Mouse (Mus musculus) hindbrain, postnatal 0 days (tissue): Measurements from ENCODE around the gene Zzef1. TPM values are rescaled to one million over a fixed set of nuclear protein-coding genes. Genes with fewer than 3 reads are reported as not detected.
A peak's percentile ranks its signal among the peaks of the same experiment; 100 is the strongest.

Experiments used
- ATAC-seq: fragments of 200-750 bp; cut with Nextera tagmentation; 2 replicates; pipeline ENCODE4 v1.8.0; 2017; ENCODE audit warnings: mild to moderate bottlenecking, moderate TSS enrichment, moderate library complexity
- DNase-seq: peaks from one replicate; pipeline ENCODE4 v3.0.0-alpha.2; 2015; ENCODE audit warnings: low spot score
- H3K27ac ChIP-seq: fragments of 300-500 bp; sonication (generic); 2 replicates; pipeline ENCODE4 v1.5.1; 2014; ENCODE audit warnings: mild to moderate bottlenecking
- H3K27me3 ChIP-seq: fragments of 300-500 bp; sonication (generic); 2 replicates; pipeline ENCODE4 v1.6.1; 2014; ENCODE audit warnings: low read length, mixed read lengths; ENCODE audit not compliant: insufficient read depth
- H3K36me3 ChIP-seq: fragments of 300-500 bp; sonication (generic); 2 replicates; pipeline ENCODE4 v1.6.1; 2014; ENCODE audit warnings: low read length, mixed read lengths; ENCODE audit not compliant: insufficient read depth
- H3K4me1 ChIP-seq: fragments of 300-500 bp; sonication (generic); 2 replicates; pipeline ENCODE4 v1.6.1; 2014; ENCODE audit warnings: antibody characterized with exemption, low read length, mixed read lengths; ENCODE audit not compliant: insufficient read depth
- H3K4me2 ChIP-seq: fragments of 300-500 bp; sonication (generic); 2 replicates; pipeline ENCODE4 v1.6.1; 2014; ENCODE audit warnings: low read depth, mild to moderate bottlenecking, low read length, moderate library complexity, mixed read lengths
- H3K4me3 ChIP-seq: fragments of 300-500 bp; sonication (generic); 2 replicates; pipeline ENCODE4 v1.5.1; 2014; ENCODE audit warnings: low read length
- H3K9ac ChIP-seq: fragments of 300-500 bp; sonication (generic); replicated peaks from 2 replicates; pipeline ENCODE4 v1.6.1; 2014; ENCODE audit warnings: mild to moderate bottlenecking, low read length, moderate library complexity, mixed read lengths
- H3K9me3 ChIP-seq: fragments of 300-500 bp; sonication (generic); 2 replicates; pipeline ENCODE4 v1.6.1; 2016; ENCODE audit warnings: low read length, mixed read lengths
- CTCF ChIP-seq: IDR thresholded peaks from 2 replicates; pipeline ENCODE4 v1.5.1; 2016; ENCODE audit warnings: antibody characterized with exemption, control low read depth, low read depth
- WGBS: fragments of 180-500 bp; shearing (Covaris S2); extraction: QIAGEN DNeasy Blood & Tissue Kit; methylation state at CpG from one replicate; pipeline ENCODE4 v1.1.7; 2014; 5-methylcytosine and 5-hydroxymethylcytosine counted together
- polyA plus RNA-seq: library from polyadenylated mRNA; unstranded; fragments of >200 nt; fragmentation: Nextera tagmentation; extraction: Ambion mirVana; gene quantifications from 2 replicates; pipeline ENCODE4 v1.2.1, GENCODE M21; 2015
- total RNA-seq: library from RNA; depleted of rRNA; stranded (reverse); fragments of >200 nt; gene quantifications from 2 replicates; pipeline ENCODE4 v1.2.3, GENCODE M21; 2014

Gene Zzef1
- total and polyA plus RNA-seq, 2 experiments from 2014 or later: 9.4 to 43.2 TPM

DNA sequence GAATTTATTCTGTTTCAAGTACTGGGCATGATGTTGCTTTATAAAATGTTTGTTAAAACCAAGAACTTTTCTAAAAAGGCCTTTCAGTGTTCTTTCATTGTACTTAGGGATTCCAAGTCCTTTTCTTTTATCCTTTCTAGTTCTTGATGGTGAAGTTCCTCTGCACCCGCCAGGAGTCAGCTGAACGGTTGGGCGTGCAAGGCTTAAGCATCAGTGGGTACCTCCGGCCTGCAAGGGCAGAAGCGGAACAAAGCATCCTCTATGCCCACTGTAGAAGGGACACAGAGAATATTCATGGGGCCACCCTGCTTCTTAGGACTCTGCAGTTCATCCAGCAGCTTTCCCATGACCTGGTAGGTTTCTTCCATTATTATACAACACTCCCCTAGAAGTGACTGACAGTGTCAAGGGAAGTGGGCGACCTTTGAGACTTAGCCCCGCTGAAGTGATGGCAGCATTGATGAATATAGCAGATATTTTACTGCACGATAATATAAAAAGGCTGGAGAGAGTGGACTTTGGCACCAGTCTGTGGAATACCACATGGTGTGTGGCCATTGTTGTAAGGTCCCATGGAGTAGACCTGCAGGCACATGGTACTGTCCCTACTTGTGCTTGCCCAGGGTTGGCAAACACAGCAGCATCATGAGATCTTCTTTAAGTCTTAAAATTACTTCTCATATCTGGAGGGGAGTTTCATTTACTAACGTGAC, 54.5 kb downstream of the Zzef1 start:
- H3K9me3 ChIP-seq: no peaks in the 10 kb centered on the region
- H3K4me1 ChIP-seq: no peaks in the 10 kb centered on the region
- H3K36me3 ChIP-seq: peaks cover 55% of the 10 kb centered on the region
- H3K9ac ChIP-seq: no peak overlapping the region
- ATAC-seq (peak; percentile 83), DNase-seq (peak; percentile 26)
- H3K27me3 ChIP-seq: no peaks in the 10 kb centered on the region
- WGBS: 62% methylated on average over 9 of the region's 9 CpGs
- no peak for TF ChIP-seq CTCF
- H3K27ac ChIP-seq: peak overlapping the region; percentile 48; the same call in 1 of the 2 replicates
- no peak overlapping the region for H3K4me2 ChIP-seq
- no peak overlapping the region for H3K4me3 ChIP-seq

DNA sequence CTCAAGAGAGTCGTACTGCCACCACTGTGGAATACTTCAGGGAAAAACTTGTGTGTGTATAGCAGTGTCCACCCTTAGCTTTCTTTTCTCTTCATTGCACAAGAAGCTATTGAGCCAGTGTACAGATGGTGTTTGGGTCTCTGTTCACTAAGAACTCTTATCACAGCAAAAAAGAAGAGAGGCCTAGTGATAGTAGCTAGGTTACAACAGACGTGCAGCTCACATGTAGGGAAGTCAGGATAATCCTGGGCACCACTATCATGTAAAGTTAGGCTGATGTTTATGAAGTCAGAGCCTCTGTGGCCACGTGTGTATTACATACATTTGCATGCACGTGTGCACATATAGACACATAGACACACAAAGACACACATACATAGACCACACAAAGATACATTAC, 55.2 kb downstream of the Zzef1 start:
- ATAC-seq (no peak), DNase-seq (no peak)
- Histone ChIP-seq H3K9me3 (no peaks in the 10 kb centered on the region), H3K4me3 (no peak overlapping the region), H3K27me3 (no peaks in the 10 kb centered on the region), H3K36me3 (peaks cover 53% of the 10 kb centered on the region), H3K4me2 (no peak overlapping the region), H3K27ac (no peak overlapping the region), H3K9ac (no peak overlapping the region), H3K4me1 (no peaks in the 10 kb centered on the region)
- TF ChIP-seq CTCF: no peak
- 86% methylated on average over 4 of the region's 4 CpGs for WGBS

DNA sequence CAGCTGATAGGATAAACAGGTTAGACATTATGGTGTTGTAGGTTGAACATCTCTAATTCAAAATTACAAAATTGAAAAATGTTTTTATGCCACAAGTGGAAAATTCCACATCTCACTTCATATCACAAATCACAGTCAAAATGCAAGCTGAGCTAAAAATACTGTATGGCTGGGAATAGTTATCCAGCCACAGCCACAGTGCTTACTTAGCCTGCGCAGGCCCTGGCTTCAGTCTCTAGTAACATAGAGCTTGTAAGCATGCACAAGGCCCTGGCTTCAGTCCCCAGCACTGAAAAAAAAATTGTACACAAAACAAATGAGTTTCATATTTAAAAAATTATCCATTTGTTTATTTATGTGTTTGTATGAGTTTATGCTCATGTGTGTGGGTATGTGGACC, 56.1 kb downstream of the Zzef1 start:
- H3K4me2 ChIP-seq: no peak overlapping the region
- no peaks in the 10 kb centered on the region for H3K9me3 ChIP-seq
- no peaks in the 10 kb centered on the region for H3K4me1 ChIP-seq
- no peak for TF ChIP-seq CTCF
- no peak overlapping the region for H3K9ac ChIP-seq
- no peaks in the 10 kb centered on the region for H3K27me3 ChIP-seq
- DNase-seq (no peak), ATAC-seq (no peak)
- H3K36me3 ChIP-seq: peaks cover 54% of the 10 kb centered on the region
- no peak overlapping the region for H3K27ac ChIP-seq
- no peak overlapping the region for H3K4me3 ChIP-seq
- 100% methylated on average over 1 of the region's 1 CpGs for WGBS

DNA sequence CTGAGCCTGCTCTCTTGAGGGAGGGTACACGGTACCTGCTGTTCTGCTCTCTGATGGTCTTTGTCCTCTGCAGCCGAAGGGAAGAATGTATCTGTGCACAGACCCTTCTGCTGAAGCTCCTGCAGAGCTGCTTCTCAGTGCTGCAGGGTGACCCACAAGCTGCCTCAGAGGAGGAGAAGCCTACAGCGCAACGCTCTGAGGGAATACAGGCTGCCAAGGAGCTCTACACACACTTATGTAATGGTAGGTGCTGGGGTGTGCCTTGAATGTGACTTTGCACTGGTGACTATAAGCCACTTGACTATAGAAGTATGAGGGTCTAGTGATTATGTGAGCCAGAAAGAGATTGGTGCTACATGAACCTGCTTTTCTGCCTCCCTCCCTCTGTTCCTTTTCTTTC, 57.1 kb downstream of the Zzef1 start:
- ATAC-seq (no peak), DNase-seq (no peak)
- Histone ChIP-seq H3K4me3 (no peak overlapping the region), H3K36me3 (peaks cover 51% of the 10 kb centered on the region), H3K4me1 (no peaks in the 10 kb centered on the region), H3K9me3 (no peaks in the 10 kb centered on the region), H3K27ac (no peak overlapping the region), H3K9ac (no peak overlapping the region), H3K27me3 (no peaks in the 10 kb centered on the region), H3K4me2 (no peak overlapping the region)
- WGBS: 74% methylated on average over 4 of the region's 4 CpGs
- no peak for TF ChIP-seq CTCF

DNA sequence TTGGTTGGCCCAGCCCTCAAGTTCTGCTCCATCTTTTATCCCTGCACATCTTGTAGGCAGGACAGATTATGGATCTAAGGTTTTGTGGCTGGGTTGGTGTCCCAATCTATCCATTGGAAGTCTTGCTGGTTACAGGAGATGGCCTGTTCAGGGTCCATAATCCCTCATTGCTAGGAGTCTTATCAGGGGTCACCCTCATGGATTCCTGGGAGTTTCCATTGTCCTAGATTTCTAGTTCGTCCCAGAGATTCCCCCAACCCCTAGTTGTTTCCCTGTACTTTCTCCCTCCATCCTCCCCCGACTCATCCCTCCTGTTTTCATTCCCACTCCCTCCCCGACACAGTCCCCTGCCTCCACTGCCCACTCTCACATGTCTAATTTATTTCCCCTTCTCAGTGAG, 58.2 kb downstream of the Zzef1 start:
- H3K4me2 ChIP-seq: no peak overlapping the region
- H3K36me3 ChIP-seq: peaks cover 44% of the 10 kb centered on the region
- DNase-seq (no peak), ATAC-seq (no peak)
- no peaks in the 10 kb centered on the region for H3K27me3 ChIP-seq
- no peak for TF ChIP-seq CTCF
- WGBS: 84% methylated on average over 3 of the region's 3 CpGs
- H3K4me3 ChIP-seq: no peak overlapping the region
- no peaks in the 10 kb centered on the region for H3K9me3 ChIP-seq
- no peaks in the 10 kb centered on the region for H3K4me1 ChIP-seq
- H3K9ac ChIP-seq: no peak overlapping the region
- no peak overlapping the region for H3K27ac ChIP-seq

DNA sequence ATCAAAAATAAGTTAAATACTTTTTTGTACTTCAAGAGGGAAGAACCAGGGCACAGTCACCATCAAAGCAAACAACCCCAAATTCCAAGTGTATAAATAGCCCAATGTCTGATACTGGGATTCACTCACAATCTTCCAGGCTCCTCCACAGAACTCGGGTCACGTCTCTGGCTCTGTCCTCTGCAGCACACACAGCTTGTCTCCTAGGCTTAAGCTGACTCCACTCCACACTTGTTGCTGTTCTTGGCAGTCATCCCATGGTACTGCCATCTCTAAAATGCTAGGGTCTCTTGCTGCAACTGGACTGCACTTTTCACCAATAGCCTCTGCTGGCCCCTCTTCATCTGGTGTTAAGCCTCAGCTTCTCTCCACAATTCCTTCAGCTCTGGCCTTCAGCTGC, 60.7 kb downstream of the Zzef1 start:
- DNase-seq (no peak), ATAC-seq (no peak)
- no peak overlapping the region for H3K27ac ChIP-seq
- H3K4me2 ChIP-seq: no peak overlapping the region
- H3K9me3 ChIP-seq: no peaks in the 10 kb centered on the region
- no peaks in the 10 kb centered on the region for H3K27me3 ChIP-seq
- no peak for TF ChIP-seq CTCF
- WGBS: 72% methylated on average over 2 of the region's 2 CpGs
- H3K4me3 ChIP-seq: no peak overlapping the region
- H3K9ac ChIP-seq: no peak overlapping the region
- peaks cover 67% of the 10 kb centered on the region for H3K36me3 ChIP-seq
- H3K4me1 ChIP-seq: no peaks in the 10 kb centered on the region

GRCm38 (mm10) chr11:72861236-72861635, 65.2 kb downstream of the Zzef1 start:
- no peak overlapping the region for H3K9ac ChIP-seq
- H3K4me2 ChIP-seq: no peak overlapping the region
- no peak overlapping the region for H3K4me3 ChIP-seq
- peaks cover 60% of the 10 kb centered on the region for H3K36me3 ChIP-seq
- WGBS: 94% methylated on average over 3 of the region's 3 CpGs
- TF ChIP-seq CTCF: no peak
- no peaks in the 10 kb centered on the region for H3K9me3 ChIP-seq
- DNase-seq (no peak), ATAC-seq (no peak)
- no peak overlapping the region for H3K27ac ChIP-seq
- H3K4me1 ChIP-seq: no peaks in the 10 kb centered on the region
- H3K27me3 ChIP-seq: no peaks in the 10 kb centered on the region
